Mouse (Mus musculus): ENCODE results near the gene Akr1b10. TPM values are rescaled to one million over a fixed set of nuclear protein-coding genes. Genes with fewer than 3 reads are reported as not detected.
"Not testable (repeated sequence)": the region's sequence is repeated elsewhere in the genome, so short reads cannot be mapped to it uniquely, and the experiment has no call there.

Akr1b10 gene
- total RNA-seq, 2 experiments from 2014 or later, result 26.7 to 26.9 TPM

- Histone ChIP-seq H3K4me3 (no peak within 1 kb of the TSS), H3K27ac (no peak within 1 kb of the TSS)
- DNase-seq (ENCODE audit: low spot score in 2 of 2), result no peak
- no peak for TF ChIP-seq CTCF (conservative IDR thresholded peaks at IDR 0.05)
Measured at GRCm38 (mm10) chr6:34353658-34354353, 30.2 kb upstream of the Akr1b10 start, which contains the start of gene Akr1b8. Gene Akr1b8 (plus strand): TSS chr6:34354119.

DNA sequence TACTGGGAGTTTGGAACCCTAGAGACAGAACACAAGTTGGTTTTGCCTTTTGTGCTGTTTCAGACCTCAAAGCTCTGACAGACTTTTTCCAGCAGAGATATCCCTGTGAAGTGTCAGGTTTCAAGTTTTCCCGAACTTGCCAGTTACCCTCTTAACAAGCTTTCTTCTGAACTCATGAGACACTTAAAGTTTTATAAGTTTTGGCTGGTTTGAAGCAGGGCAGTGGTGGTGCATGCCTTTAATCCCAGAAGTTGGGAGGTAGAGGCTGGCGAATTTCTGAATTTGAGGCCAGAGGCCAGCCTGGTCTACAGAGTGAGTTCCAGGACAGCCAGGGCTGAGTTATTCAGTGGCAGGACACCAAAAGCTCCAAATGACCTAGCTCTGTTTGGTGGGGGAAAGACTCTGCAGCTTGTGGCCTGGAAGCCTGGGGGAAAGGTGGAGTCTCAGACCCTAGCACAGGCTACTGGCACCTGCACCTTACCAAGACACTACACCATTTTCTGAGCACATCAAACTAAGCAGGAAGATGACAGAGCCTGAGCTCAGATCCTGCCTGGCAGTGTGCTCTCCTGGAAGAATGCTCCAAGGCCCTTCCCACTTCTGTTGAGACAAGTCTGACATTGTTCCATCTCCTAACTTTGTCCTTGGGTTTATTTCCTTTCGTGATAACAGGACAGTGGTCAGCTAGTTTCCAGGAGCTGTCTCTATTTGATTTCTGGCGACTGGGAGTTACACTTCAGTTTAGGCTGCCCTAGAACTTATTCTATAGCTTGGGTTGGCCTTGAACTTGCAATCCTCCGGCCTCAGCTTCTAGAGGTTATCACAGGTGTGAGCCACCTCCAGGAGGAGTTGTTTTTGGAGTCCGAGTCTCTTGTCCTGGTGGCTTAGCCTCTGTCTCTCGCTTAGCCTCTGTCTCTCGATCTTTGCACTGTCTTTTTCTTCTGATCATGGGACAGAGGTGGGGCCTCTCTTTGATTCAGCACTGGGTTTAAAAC is 29.4 kb upstream of the Akr1b10 start:
- DNase-seq (ENCODE audit: low spot score in 2 of 2), result no peak
- no peak for TF ChIP-seq CTCF (conservative IDR thresholded peaks at IDR 0.05)
- Histone ChIP-seq H3K4me3 (no peak overlapping the region), H3K27ac (no peak overlapping the region)

- Histone ChIP-seq H3K4me3 (no peak overlapping the region), H3K27ac (no peak overlapping the region)
- DNase-seq (ENCODE audit: low spot score in 2 of 2), result no peak
- TF ChIP-seq CTCF (conservative IDR thresholded peaks at IDR 0.05), result peak; percentile 40; the same call in 1 of the 2 replicates
Measured at GRCm38 (mm10) chr6:34355349-34355747, 28.7 kb upstream of the Akr1b10 start.

GRCm38 (mm10) chr6:34355841-34356240 is 28.2 kb upstream of the Akr1b10 start:
- no peak for DNase-seq (ENCODE audit: low spot score in 2 of 2)
- no peak for TF ChIP-seq CTCF (conservative IDR thresholded peaks at IDR 0.05)
- H3K27ac ChIP-seq, result no peak overlapping the region
- H3K4me3 ChIP-seq, result no peak overlapping the region

DNA sequence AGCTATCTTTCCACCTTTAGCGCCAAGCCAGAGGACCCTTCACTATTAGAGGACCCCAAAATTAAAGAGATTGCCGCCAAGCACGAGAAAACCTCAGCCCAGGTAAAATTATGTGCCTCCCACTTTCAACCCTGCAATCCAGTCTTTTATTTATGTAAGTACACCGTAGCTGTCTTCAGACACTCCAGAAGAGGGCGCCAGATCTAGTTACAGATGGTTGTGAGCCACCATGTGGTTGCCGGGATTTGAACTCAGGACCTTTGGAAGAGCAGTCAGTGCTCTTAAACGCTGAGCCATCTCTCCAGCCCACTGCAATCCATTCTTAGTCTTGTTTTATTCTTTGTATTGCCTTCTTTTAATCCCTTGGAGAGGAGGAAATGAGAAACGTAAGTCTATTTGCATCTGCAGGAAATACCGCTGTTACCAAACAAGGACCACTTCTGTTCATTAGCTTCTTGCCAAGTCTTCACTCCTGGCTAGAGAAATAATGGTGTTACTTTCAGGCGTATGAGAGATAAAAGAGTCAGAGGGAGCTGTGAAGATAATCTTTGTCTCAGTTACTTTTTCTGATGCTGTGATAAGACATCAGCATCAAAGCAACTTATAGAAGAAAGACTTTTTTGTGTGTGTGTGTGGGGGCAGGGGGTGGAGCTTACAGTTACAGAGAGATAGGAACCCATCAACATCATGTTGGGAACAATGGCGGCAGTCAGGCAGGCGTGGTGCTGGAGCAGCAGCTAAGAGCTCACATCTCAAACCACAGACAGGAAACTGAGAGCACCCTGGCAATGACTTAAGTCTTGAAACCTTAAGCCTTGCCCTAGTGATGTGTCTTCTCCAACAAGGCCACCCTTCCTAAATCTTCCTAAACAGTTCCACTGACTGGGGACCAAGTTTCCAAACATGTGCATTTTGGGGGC is 19.5 kb upstream of the Akr1b10 start:
- DNase-seq (ENCODE audit: low spot score in 2 of 2), result no peak
- no peak overlapping the region for H3K27ac ChIP-seq
- no peak overlapping the region for H3K4me3 ChIP-seq
- peak; percentile 58 for TF ChIP-seq CTCF (conservative IDR thresholded peaks at IDR 0.05)

GRCm38 (mm10) chr6:34367998-34368397 is 16.0 kb upstream of the Akr1b10 start:
- no peak overlapping the region for H3K27ac ChIP-seq
- H3K4me3 ChIP-seq, result no peak overlapping the region
- no peak for DNase-seq (ENCODE audit: low spot score in 2 of 2)
- no peak for TF ChIP-seq CTCF (conservative IDR thresholded peaks at IDR 0.05)

GRCm38 (mm10) chr6:34370081-34370480 is 13.9 kb upstream of the Akr1b10 start:
- no peak overlapping the region for H3K27ac ChIP-seq
- no peak overlapping the region for H3K4me3 ChIP-seq
- DNase-seq (ENCODE audit: low spot score in 2 of 2), result no peak
- no peak for TF ChIP-seq CTCF (conservative IDR thresholded peaks at IDR 0.05)

GRCm38 (mm10) chr6:34371700-34372351 is 12.2 kb upstream of the Akr1b10 start:
- Histone ChIP-seq H3K27ac (no peak overlapping the region), H3K4me3 (no peak overlapping the region)
- TF ChIP-seq CTCF (conservative IDR thresholded peaks at IDR 0.05), result peak; percentile 89
- peak; percentile 63 to 86 for DNase-seq (ENCODE audit: low spot score in 2 of 2)

GRCm38 (mm10) chr6:34373841-34374240 is 10.2 kb upstream of the Akr1b10 start:
- DNase-seq (ENCODE audit: low spot score in 2 of 2), result no peak
- TF ChIP-seq CTCF (conservative IDR thresholded peaks at IDR 0.05), result no peak
- no peak overlapping the region for H3K4me3 ChIP-seq
- H3K27ac ChIP-seq, result no peak overlapping the region

DNA sequence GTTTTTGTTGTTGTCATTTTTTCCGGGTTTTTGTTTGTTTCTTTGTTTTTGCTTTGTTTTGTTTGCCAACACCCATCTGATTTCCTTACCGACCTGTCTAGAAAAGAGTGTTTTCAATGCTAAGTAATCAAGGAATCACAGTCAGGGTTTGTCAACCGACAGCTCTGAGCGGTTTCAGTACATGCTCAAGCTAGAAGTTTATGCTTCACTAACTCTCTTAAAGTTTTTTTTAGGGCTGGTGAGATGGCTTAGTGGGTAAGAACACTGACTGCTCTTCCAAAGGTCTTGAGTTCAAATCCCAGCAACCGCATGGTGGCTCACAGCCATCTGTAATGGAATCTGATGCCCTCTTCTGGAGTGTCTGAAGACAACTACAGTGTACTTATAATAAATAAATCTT is 8.1 kb upstream of the Akr1b10 start:
- not testable (repeated sequence) for DNase-seq (ENCODE audit: low spot score in 2 of 2); H3K4me3 ChIP-seq; H3K27ac ChIP-seq
- 0 out of 2 replicates have a peak, but pooled peaks have one; percentile 4 for TF ChIP-seq CTCF (conservative IDR thresholded peaks at IDR 0.05)

DNA sequence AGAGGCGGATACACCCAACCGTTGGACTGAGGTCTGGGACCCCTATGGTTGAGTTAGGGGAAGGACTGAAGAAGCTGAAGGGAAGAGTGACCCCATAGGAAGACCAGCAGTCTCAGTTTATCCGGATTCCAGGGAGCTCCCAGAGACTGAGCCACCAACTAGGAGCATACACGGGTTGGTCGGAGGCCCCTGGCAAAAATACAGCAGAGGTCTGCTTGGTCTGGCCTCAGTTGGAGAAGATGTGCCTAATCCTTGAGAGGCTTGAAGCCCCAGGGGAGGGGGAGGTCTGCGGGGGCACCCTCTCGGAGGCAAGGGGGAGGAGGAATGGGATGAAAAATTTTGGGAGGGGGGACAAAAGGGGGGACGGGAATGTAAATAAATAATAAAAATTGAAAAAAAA is 617 bp upstream of the Akr1b10 start:
- no peak for DNase-seq (ENCODE audit: low spot score in 2 of 2)
- Histone ChIP-seq H3K4me3 (peak overlapping the region; percentile 59; the same call in 1 of the 2 replicates), H3K27ac (peak overlapping the region; percentile 90; the same call in 1 of the 2 replicates)
- no peak for TF ChIP-seq CTCF (conservative IDR thresholded peaks at IDR 0.05)

Measured in layer of hippocampus, adult 2 months (tissue).